Mouse (Mus musculus) lung, adult 2 months (tissue): Measurements from ENCODE around the gene Ing3. TPM values are rescaled to one million over a fixed set of nuclear protein-coding genes. Genes with fewer than 3 reads are reported as not detected.

Source experiments
- DNase-seq: peaks from one replicate; pipeline ENCODE4 v3.0.0; 2022
- H3K4me1 ChIP-seq: fragments of 200-500 bp; 2 replicates; pipeline ENCODE4 v1.6.1; 2011; ENCODE audit warnings: low read length; ENCODE audit not compliant: control insufficient read depth, insufficient read depth
- H3K4me3 ChIP-seq: fragments of 200-500 bp; replicated peaks from 2 replicates; pipeline ENCODE3; 2011; ENCODE audit warnings: low read depth, mild to moderate bottlenecking, control low read depth, low read length; ENCODE audit errors: extremely low read depth
- CTCF ChIP-seq: fragments of 200-500 bp; IDR thresholded peaks from 2 replicates; pipeline ENCODE4 v1.5.1; 2011; ENCODE audit warnings: mild to moderate bottlenecking, low read length, control low read depth; ENCODE audit not compliant: insufficient read depth
- POLR2A ChIP-seq: fragments of 200-500 bp; IDR thresholded peaks from 2 replicates; pipeline ENCODE4 v1.6.1; 2011; ENCODE audit warnings: low read depth, mild to moderate bottlenecking, control low read depth, low read length, borderline replicate concordance; ENCODE audit errors: extremely low read depth
- WGBS: fragments of 180-500 bp; shearing (Covaris S2); methylation state at CpG from one replicate; pipeline ENCODE4 v1.1.7; 2018; 5-methylcytosine and 5-hydroxymethylcytosine counted together
- polyA plus RNA-seq: library from polyadenylated mRNA; depleted of rRNA; stranded (reverse); fragments of >200 nt; gene quantifications from 2 replicates; pipeline ENCODE4 v1.2.3, GENCODE M21; 2012; rRNA removed

Ing3 gene
- polyA plus RNA-seq, 1 experiment, result 7.5 TPM

- Histone ChIP-seq H3K4me3 (no peak overlapping the region), H3K4me1 (peaks cover 3% of the 10 kb centered on the region)
- no peak for TF ChIP-seq CTCF
- no peak for TF ChIP-seq POLR2A
- 45% methylated on average over 7 of the region's 7 CpGs for WGBS
- no peak for DNase-seq
These were observed 68.3 kb downstream of the Ing3 start for GRCm38 (mm10) chr6:22017631-22018030.

- TF ChIP-seq POLR2A, result no peak
- no peak for TF ChIP-seq CTCF
- Histone ChIP-seq H3K4me1 (peaks cover 3% of the 10 kb centered on the region), H3K4me3 (no peak overlapping the region)
- WGBS, result 68% methylated on average over 8 of the region's 8 CpGs
- DNase-seq, result no peak
These were observed 69.5 kb downstream of the Ing3 start for GRCm38 (mm10) chr6:22018768-22019445.

- 23% methylated on average over 10 of the region's 10 CpGs for WGBS
- DNase-seq, result no peak
- H3K4me3 ChIP-seq, result no peak overlapping the region
- TF ChIP-seq POLR2A (no peak), CTCF (no peak)
- peaks cover 3% of the 10 kb centered on the region for H3K4me1 ChIP-seq
These were observed 70.3 kb downstream of the Ing3 start for GRCm38 (mm10) chr6:22019637-22020036.

GRCm38 (mm10) chr6:22020696-22021095 is 71.3 kb downstream of the Ing3 start:
- H3K4me3 ChIP-seq, result no peak overlapping the region
- 82% methylated on average over 5 of the region's 5 CpGs for WGBS
- H3K4me1 ChIP-seq, result peaks cover 5% of the 10 kb centered on the region
- TF ChIP-seq CTCF (no peak), POLR2A (no peak)
- DNase-seq, result no peak

- WGBS, result 77% methylated on average over 3 of the region's 3 CpGs
- H3K4me3 ChIP-seq, result no peak overlapping the region
- peaks cover 5% of the 10 kb centered on the region for H3K4me1 ChIP-seq
- TF ChIP-seq CTCF (no peak), POLR2A (no peak)
- no peak for DNase-seq
These were observed 71.9 kb downstream of the Ing3 start for GRCm38 (mm10) chr6:22021315-22021714.

GRCm38 (mm10) chr6:22024168-22024567 is 74.8 kb downstream of the Ing3 start:
- TF ChIP-seq POLR2A (no peak), CTCF (no peak)
- no peak for DNase-seq
- Histone ChIP-seq H3K4me3 (no peak overlapping the region), H3K4me1 (peaks cover 5% of the 10 kb centered on the region)
- WGBS, result 76% methylated on average over 2 of the region's 2 CpGs

Other genes with a start within 250 kb of the Ing3 start
- 17.0 and 25.4 TPM in 2 replicates for gene Tspan12, start 97.1 kb upstream of the Ing3 start, polyA plus RNA-seq
- 23.2 and 29.4 TPM in 2 replicates for gene Cped1, start 36.3 kb downstream of the Ing3 start, polyA plus RNA-seq